Mouse (Mus musculus) megakaryocyte, adult 5-6 weeks (primary cell): ENCODE data around the gene Palld. TPM values are rescaled to one million over a fixed set of nuclear protein-coding genes. Genes with fewer than 3 reads are reported as not detected.

ENCODE experiments used
- ATAC-seq: 2 replicates; pipeline ENCODE4 v1.8.0; 2016; ENCODE audit warnings: mild to moderate bottlenecking, inconsistent platforms; ENCODE audit not compliant: poor library complexity, severe bottlenecking
- total RNA-seq, 2 experiments: library from RNA; stranded (forward) in 1 of 2; stranded (reverse) in 1 of 2; fragments of 153-499, 151-499 nt in 1 of 2; fragments of 221-1000, 200-1000 nt in 1 of 2; gene quantifications; 2 replicates each; pipeline versions ENCODE4 v1.2.3 to v1.2.4; 2015 to 2017

Gene Palld
- total RNA-seq, 2 experiments from 2014 or later = 0.44 to 1.3 TPM

DNA sequence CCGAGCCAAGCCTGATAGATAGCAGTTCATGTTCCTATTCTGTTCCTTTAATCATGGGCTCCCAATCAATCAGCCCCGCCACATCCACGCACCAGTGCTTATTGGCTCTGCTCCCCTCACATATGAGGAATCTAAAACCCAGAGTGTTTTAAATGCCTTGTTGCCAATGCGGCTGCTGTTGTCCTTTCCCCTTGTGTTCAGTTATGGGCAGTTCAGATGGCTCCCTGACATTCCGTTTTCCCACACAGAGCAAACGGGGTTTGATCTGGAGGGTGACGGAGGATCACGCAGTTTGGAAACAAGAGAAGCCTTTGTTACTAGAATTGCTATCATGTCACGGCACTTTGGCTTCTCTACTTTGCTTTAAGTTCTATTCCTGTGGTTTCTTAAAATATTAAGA, 125.9 kb downstream of the Palld start:
- no peak for ATAC-seq

GRCm38 (mm10) chr8:61775936-61776335, 126.6 kb downstream of the Palld start:
- ATAC-seq = no peak

DNA sequence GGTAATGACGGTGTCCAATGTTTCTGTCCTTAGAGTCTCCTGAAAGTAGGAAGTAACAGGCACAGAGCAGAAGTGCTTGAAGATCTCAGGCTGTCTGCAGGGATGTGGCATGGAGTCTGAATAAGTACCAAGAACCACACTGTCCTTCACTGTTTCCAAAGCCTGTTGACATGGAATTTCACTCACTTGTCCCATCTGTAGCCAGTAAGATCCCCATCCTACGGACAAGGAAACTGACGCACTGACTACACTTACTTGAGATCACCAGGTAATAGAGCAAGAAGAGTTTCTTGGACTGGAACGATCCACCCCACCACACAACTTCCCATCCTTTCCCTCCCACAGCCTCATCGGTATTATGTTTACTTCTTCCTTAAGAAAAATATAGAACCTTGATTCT, 128.3 kb downstream of the Palld start:
- ATAC-seq = no peak

- no peak for ATAC-seq
These were observed 128.8 kb downstream of the Palld start for GRCm38 (mm10) chr8:61773595-61774088.

- no peak for ATAC-seq
These were observed 131.2 kb downstream of the Palld start for GRCm38 (mm10) chr8:61771328-61771727.

DNA sequence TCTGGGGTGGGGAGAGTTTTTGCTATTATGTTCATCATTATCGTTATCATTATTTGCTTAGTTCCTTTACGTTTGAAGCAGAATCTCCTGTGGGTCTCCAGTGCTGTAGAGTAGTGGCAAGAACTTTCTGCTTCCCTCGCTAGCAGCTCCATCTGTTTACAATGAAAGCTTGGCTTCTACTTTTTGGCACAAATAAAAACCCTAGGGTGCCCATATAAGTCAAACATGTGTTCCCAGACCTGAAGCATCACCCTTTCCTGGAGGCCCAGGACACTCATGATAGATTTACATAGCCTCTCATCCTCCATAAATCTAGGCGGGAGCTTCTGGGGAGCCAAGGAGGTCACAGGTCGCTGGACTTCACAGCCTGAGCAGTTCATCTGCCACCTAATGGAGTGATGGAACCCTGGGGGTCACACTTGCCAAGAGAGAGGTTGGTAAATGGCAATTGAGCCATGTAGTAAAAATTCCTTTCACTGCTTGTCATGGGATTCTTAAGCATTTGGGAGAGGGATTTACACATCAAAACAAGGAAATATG, 133.1 kb downstream of the Palld start:
- ATAC-seq = no peak

DNA sequence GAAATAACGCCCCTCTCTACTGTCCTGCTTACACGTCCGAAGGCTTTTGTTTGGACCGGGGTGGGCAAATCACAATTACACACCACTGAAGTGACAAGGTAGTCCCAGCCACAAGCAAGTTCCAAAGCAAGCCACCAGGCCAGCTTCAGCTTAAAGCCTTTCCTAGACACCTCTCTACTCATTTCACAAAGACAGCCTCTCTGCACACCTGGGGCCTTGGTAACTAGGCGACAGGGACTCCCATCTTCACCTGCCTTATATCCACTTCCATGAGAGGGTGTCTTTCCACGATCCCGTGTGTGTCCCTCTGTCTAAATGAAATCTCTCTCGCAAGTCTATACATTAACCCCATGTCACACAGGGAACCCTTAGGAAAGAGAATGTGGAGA, 142.3 kb downstream of the Palld start:
- no peak for ATAC-seq

GRCm38 (mm10) chr8:61759327-61760189, 142.9 kb downstream of the Palld start:
- ATAC-seq = no peak

- ATAC-seq = no peak
These were observed 143.7 kb downstream of the Palld start for GRCm38 (mm10) chr8:61758686-61759326.

DNA sequence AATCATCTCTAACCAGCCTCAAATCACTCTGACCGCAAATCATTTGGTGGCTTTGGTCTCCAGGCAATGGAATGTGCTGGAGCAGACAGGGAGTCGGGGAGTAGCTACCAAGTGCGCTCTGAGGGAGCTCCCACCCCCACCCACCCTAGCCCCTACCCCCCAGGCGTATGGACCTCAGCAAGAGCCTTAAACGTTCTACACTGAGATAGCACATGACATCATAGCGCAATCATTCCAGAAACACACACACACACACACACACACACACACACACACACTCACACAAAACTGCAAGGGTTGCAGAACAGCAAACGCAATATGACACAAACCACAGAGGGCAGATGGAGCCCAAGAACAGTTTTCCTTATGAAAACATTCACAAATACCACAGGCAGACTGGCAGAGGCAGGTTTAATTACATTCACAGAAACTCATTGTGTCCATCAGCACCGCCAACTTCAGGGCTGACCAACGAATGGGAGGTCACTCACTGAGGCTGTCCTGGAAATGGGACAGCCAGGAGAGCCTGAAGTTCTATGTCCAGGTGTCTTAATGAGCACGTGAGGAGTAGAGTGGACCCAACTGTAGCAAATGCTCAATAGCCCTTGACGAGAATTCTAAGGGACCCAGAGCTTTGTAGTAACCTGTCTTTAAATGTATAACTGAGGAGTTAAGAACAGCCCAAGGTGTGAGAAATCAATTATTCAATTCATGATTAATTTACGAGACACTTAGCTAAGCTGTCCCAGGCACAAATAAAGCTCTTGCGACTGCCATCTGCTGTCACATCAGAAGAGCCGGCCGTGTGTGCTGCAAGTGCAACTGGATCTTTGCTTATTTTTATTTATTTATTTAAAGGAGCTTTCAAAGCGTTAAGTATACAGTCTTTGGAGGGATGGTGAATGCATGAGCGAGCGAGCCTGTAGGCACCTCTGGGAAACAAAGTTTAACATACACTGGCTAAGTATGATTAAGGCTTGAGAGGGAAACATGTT, 145.2 kb downstream of the Palld start:
- no peak for ATAC-seq

DNA sequence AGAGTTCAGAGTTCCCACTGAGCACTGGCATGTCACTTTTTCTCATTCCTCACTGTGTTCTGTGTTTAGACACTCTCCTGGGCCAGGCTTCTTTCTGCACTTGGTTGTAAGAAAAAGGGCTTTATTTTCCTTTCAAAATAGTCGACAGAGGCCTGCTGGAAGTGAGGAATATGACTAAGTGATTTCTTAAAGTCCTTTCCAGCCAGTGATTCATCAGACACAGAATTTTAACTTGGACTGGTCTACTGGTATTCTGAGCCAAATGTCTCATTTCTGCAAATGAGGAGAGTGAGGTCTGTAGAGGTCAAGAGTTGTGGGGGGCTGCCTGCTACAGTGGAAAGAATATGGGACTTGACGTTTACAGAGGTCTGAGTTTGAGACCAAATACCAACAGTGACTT, 147.3 kb downstream of the Palld start:
- no peak for ATAC-seq

DNA sequence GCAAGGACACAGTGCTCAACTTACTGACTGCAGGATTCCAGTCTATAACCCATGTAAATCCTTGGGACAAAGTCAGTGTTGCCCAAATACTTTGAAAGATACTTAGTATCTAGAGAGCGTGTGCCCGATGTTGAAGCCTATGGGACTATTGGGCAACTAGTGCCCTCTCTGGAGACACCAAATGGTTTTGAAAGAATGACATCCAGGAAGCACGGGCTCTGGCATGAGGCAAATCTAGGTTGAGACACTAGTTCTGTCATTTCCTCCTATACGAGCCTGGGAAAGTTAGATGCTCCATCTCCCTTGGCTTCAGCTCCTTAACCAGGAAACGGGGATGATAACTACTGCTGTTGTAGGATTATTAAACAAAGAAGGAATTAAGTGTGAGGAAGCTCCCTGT, 155.4 kb downstream of the Palld start:
- ATAC-seq = peak; percentile 77

DNA sequence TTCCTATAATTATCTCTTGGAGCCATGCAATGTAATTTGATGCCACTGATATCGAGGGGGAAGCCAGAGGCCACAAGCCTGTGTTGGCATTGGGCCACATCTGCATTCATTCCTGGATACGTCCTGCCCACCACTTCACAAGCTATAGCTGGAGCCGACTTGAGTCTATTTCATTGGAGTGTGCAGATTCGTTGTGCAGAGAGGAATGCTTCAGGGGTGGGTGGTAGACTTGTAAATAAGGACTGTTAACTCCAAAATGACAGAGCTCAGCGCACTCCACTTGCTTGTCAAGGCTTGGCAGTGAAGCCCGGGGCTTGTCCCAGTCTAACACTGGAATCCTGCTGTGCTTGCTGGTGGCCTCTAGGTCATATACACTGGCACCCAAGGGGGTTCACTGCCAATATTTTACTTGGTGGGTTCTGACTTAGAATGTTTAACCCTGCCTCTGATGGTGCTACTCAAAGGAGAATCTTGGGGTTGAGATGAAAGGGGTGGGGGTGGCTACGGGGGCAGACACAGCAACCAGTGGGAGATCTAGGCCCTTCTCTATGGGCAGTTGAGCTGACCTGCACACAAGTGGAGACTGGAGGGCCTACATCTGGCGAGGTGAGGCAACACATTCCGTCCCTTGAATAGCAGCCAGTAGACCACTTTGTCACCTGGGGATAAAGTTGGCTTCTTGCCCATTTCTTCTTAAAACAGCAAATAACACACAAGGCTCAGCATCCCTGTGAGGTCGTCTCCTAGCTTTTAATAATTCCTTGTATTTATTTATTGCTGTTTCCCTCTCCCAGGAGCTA, 157.1 kb downstream of the Palld start:
- ATAC-seq = no peak

DNA sequence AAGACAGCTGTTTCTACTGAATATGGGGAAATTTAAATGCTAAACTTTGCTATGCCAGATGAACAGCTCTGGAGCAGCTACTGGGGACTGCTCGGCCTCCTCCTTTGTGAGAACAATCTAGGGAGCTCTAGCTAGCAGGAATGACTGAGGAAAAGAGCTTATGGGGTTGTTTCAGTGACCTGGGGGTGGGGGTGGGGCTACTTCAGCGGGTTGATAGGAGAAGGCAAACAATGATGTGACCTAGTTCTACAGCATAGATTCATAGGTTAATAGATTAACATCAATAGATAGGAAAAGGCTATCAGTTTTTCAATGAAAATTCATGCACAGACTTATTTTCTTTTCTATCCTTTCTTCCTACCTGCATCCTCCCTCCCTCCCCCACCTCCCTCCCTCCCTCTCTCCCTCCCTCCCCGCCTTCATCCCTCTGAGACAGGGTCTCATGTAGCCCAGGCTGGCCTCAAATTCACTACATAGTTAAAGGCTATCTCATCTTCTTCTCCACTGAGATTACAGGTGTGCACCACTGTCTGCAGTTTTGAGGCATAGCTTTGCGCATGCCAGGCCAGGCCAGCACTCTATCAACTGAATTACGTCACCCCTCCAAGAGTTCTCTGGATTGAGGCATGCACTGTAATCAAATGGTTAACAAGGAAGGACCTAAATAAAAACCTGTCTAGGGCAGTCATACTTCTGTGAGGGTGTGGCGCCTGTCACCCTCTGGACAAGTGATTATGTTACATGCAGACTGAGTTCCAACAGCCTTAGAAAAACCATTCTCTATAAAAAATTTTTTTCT, 158.5 kb downstream of the Palld start:
- ATAC-seq = no peak

DNA sequence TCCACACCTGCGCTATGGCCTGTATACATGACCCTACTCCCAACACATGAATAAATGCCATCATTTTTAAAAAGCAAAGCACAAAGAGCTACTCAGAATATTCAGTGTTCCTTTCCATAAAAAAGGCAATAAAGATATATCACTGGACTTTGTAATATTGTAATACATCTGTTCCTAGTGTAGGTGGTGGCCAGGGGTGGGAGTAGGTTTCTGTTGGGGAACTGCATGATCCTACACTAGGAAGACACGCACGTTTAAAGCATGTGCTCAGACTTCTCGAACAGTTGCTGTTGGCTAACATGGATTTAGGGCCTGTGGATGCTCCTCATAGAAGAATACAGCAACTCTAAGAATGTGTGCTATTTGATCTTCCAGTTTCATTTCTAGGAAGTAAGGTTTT, 165.0 kb downstream of the Palld start:
- ATAC-seq = no peak

DNA sequence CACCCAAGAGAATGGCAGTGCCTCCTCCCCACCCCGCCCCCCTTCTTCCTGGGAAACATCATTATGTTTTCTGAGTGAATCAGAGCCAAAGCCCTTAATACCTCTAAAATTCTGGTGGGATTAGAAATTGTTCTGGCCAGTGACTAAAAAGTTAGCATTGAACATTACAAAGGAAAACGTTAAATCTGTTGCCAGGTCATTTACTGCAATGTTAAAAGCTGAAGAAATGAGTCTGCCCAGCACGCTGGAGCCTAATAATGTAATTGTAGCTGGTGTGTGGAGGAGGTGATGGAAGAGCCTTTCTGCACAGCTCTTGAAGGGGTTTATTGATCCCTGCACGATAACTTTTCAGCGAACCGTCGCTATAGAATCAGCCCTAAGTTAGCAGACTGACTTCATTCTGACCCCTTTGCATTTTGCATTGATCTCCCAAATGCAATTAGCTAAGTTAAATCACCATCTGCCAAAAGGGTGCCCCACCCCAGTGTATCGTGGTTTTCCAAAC, 165.7 kb downstream of the Palld start:
- ATAC-seq = no peak

DNA sequence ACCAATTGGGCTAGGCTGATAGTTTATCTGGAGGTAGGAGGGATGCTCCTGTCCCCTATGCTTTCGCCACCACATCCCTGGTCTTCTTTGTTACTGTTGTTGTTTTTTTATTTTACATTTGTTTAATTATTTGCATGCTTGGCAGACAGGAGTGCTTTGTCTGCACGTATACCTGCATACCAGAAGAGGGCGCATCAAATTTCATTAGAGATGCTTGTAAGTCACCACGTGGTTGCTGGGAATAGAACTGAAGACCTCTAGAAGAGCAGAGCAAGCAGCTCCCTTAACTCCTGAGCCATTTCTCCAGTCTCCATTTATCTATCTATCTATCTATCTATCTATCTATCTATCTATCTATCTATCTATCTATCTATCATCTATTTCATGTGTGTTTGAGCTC, 166.4 kb downstream of the Palld start:
- ATAC-seq = no peak

DNA sequence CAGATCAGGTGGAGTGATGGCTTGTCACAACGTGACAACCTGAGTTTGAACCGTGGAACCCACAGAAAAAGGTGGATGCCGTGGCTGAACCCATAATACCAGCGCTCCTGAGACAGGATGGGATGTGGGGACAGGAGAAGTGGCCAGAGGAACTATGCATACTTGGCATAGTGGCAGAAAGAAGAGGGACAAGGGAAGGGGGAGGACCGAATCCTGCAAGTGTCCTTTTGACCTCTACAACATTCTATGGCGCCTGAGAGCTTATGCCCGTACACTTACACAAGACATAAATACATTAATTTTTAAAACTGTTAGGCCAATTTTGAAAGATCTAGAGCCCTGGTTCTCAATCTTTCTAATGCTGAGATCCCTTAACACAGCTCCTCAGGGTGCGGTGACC, 168.3 kb downstream of the Palld start:
- no peak for ATAC-seq

DNA sequence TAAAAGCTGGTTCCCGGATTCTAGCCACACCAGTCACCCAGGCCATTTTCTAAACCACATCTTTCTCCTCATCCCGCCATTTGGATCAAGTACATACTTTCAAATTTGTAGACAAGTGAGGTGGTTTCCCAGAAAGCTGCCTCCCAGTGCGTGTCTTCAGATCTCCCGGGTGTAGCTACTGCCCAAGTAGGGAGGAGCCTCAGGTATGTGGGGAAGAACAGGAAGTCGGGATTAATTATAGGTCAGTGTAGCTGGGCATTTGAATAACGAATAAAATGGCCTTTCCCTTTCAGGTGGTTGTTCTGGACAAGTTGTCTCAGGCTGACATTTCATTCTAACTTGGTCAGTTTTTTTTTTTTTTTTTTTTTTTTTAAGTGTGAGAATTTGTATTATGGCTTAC, 170.3 kb downstream of the Palld start:
- ATAC-seq = no peak
